Mouse (Mus musculus): ENCODE results near the gene Zfp523. TPM values are rescaled to one million over a fixed set of nuclear protein-coding genes. Genes with fewer than 3 reads are reported as not detected.
A peak's percentile ranks its signal among the peaks of the same experiment; 100 is the strongest.

The Zfp523 gene
- polyA plus RNA-seq, 1 experiment from 2014 or later = 32.5 TPM

GRCm38 (mm10) chr17:28172690-28173089 is 4.2 kb upstream of the Zfp523 start:
- Histone ChIP-seq H3K9ac (ENCODE audit: low read length) (no peak overlapping the region), H3K36me3 (ENCODE audit: control insufficient read depth, insufficient read depth, low read length) (peaks cover 10% of the 10 kb centered on the region; the same call in 1 of the 2 replicates), H3K27me3 (ENCODE audit: control insufficient read depth, insufficient read depth, low read length) (no peaks in the 10 kb centered on the region), H3K9me3 (ENCODE audit: control insufficient read depth, low read length) (no peaks in the 10 kb centered on the region), H3K4me1 (ENCODE audit: control insufficient read depth, insufficient read depth, low read length) (peaks cover 9% of the 10 kb centered on the region), H3K27ac (ENCODE audit: low read depth, low read length) (no peak overlapping the region), H3K4me3 (ENCODE audit: low read depth, low read length) (no peak overlapping the region), H3K4me2 (ENCODE audit: low read depth) (no peak overlapping the region)
- 78% methylated on average over 9 of the region's 9 CpGs for WGBS
- DNase-seq (ENCODE audit: low spot score) (no peak), ATAC-seq (ENCODE audit: insufficient read depth, low FRiP score, low TSS enrichment) (no peak)

- Histone ChIP-seq H3K36me3 (ENCODE audit: control insufficient read depth, insufficient read depth, low read length) (no peaks in the 10 kb centered on the region; the same call in 1 of the 2 replicates), H3K27me3 (ENCODE audit: control insufficient read depth, insufficient read depth, low read length) (no peaks in the 10 kb centered on the region), H3K27ac (ENCODE audit: low read depth, low read length) (peak overlapping the region; percentile 93), H3K4me2 (ENCODE audit: low read depth) (peak overlapping the region; percentile 97), H3K9me3 (ENCODE audit: control insufficient read depth, low read length) (no peaks in the 10 kb centered on the region), H3K9ac (ENCODE audit: low read length) (peak overlapping the region; percentile 95), H3K4me1 (ENCODE audit: control insufficient read depth, insufficient read depth, low read length) (peaks cover 20% of the 10 kb centered on the region), H3K4me3 (ENCODE audit: low read depth, low read length) (peak overlapping the region; percentile 87)
- 32% methylated on average over 6 of the region's 22 CpGs for WGBS
- DNase-seq (ENCODE audit: low spot score) (no peak), ATAC-seq (ENCODE audit: insufficient read depth, low FRiP score, low TSS enrichment) (peak; percentile 78)
Observed at GRCm38 (mm10) chr17:28177540-28178046, 664 bp downstream of the Zfp523 start.

GRCm38 (mm10) chr17:28180331-28180730 is 3.4 kb downstream of the Zfp523 start:
- no peak overlapping the region for H3K27ac ChIP-seq (ENCODE audit: low read depth, low read length)
- peaks cover 17% of the 10 kb centered on the region for H3K4me1 ChIP-seq (ENCODE audit: control insufficient read depth, insufficient read depth, low read length)
- 50% methylated on average over 4 of the region's 4 CpGs for WGBS
- H3K9me3 ChIP-seq (ENCODE audit: control insufficient read depth, low read length) = no peaks in the 10 kb centered on the region
- H3K4me2 ChIP-seq (ENCODE audit: low read depth) = no peak overlapping the region
- H3K9ac ChIP-seq (ENCODE audit: low read length) = no peak overlapping the region; the same call in 1 of the 2 replicates
- no peaks in the 10 kb centered on the region for H3K27me3 ChIP-seq (ENCODE audit: control insufficient read depth, insufficient read depth, low read length)
- DNase-seq (ENCODE audit: low spot score) = no peak
- no peaks in the 10 kb centered on the region for H3K36me3 ChIP-seq (ENCODE audit: control insufficient read depth, insufficient read depth, low read length)
- no peak overlapping the region for H3K4me3 ChIP-seq (ENCODE audit: low read depth, low read length)
- no peak for ATAC-seq (ENCODE audit: insufficient read depth, low FRiP score, low TSS enrichment)

GRCm38 (mm10) chr17:28180783-28181544 is 4.0 kb downstream of the Zfp523 start:
- Histone ChIP-seq H3K27me3 (ENCODE audit: control insufficient read depth, insufficient read depth, low read length) (no peaks in the 10 kb centered on the region), H3K4me1 (ENCODE audit: control insufficient read depth, insufficient read depth, low read length) (peaks cover 17% of the 10 kb centered on the region), H3K36me3 (ENCODE audit: control insufficient read depth, insufficient read depth, low read length) (no peaks in the 10 kb centered on the region), H3K4me3 (ENCODE audit: low read depth, low read length) (no peak overlapping the region), H3K9ac (ENCODE audit: low read length) (no peak overlapping the region), H3K27ac (ENCODE audit: low read depth, low read length) (no peak overlapping the region), H3K4me2 (ENCODE audit: low read depth) (no peak overlapping the region), H3K9me3 (ENCODE audit: control insufficient read depth, low read length) (no peaks in the 10 kb centered on the region)
- WGBS = 85% methylated on average over 15 of the region's 15 CpGs
- DNase-seq (ENCODE audit: low spot score) (no peak), ATAC-seq (ENCODE audit: insufficient read depth, low FRiP score, low TSS enrichment) (no peak)

- Histone ChIP-seq H3K27me3 (ENCODE audit: control insufficient read depth, insufficient read depth, low read length) (no peaks in the 10 kb centered on the region), H3K36me3 (ENCODE audit: control insufficient read depth, insufficient read depth, low read length) (peaks cover 4% of the 10 kb centered on the region; the same call in 1 of the 2 replicates), H3K9ac (ENCODE audit: low read length) (no peak overlapping the region), H3K27ac (ENCODE audit: low read depth, low read length) (no peak overlapping the region), H3K9me3 (ENCODE audit: control insufficient read depth, low read length) (no peaks in the 10 kb centered on the region), H3K4me3 (ENCODE audit: low read depth, low read length) (no peak overlapping the region), H3K4me2 (ENCODE audit: low read depth) (no peak overlapping the region), H3K4me1 (ENCODE audit: control insufficient read depth, insufficient read depth, low read length) (no peaks in the 10 kb centered on the region)
- no peak for ATAC-seq (ENCODE audit: insufficient read depth, low FRiP score, low TSS enrichment)
- DNase-seq (ENCODE audit: low spot score) = no peak
- WGBS = 92% methylated on average over 7 of the region's 7 CpGs
Observed at GRCm38 (mm10) chr17:28184971-28185638, 8.2 kb downstream of the Zfp523 start.

- H3K27ac ChIP-seq (ENCODE audit: low read depth, low read length) = no peak overlapping the region
- no peaks in the 10 kb centered on the region for H3K9me3 ChIP-seq (ENCODE audit: control insufficient read depth, low read length)
- H3K27me3 ChIP-seq (ENCODE audit: control insufficient read depth, insufficient read depth, low read length) = no peaks in the 10 kb centered on the region
- no peak for DNase-seq (ENCODE audit: low spot score)
- no peak overlapping the region for H3K9ac ChIP-seq (ENCODE audit: low read length)
- H3K36me3 ChIP-seq (ENCODE audit: control insufficient read depth, insufficient read depth, low read length) = peaks cover 6% of the 10 kb centered on the region
- no peak overlapping the region for H3K4me2 ChIP-seq (ENCODE audit: low read depth)
- no peaks in the 10 kb centered on the region for H3K4me1 ChIP-seq (ENCODE audit: control insufficient read depth, insufficient read depth, low read length)
- 90% methylated on average over 5 of the region's 5 CpGs for WGBS
- H3K4me3 ChIP-seq (ENCODE audit: low read depth, low read length) = no peak overlapping the region
- no peak for ATAC-seq (ENCODE audit: insufficient read depth, low FRiP score, low TSS enrichment)
Observed at GRCm38 (mm10) chr17:28188313-28188712, 11.4 kb downstream of the Zfp523 start.

GRCm38 (mm10) chr17:28192754-28193153 is 15.8 kb downstream of the Zfp523 start:
- no peak overlapping the region for H3K4me3 ChIP-seq (ENCODE audit: low read depth, low read length)
- ATAC-seq (ENCODE audit: insufficient read depth, low FRiP score, low TSS enrichment) (no peak), DNase-seq (ENCODE audit: low spot score) (no peak)
- no peaks in the 10 kb centered on the region for H3K27me3 ChIP-seq (ENCODE audit: control insufficient read depth, insufficient read depth, low read length)
- H3K27ac ChIP-seq (ENCODE audit: low read depth, low read length) = no peak overlapping the region
- H3K36me3 ChIP-seq (ENCODE audit: control insufficient read depth, insufficient read depth, low read length) = peaks cover 8% of the 10 kb centered on the region
- H3K9ac ChIP-seq (ENCODE audit: low read length) = no peak overlapping the region
- H3K9me3 ChIP-seq (ENCODE audit: control insufficient read depth, low read length) = no peaks in the 10 kb centered on the region
- no peak overlapping the region for H3K4me2 ChIP-seq (ENCODE audit: low read depth)
- WGBS = 61% methylated on average over 1 of the region's 1 CpGs
- H3K4me1 ChIP-seq (ENCODE audit: control insufficient read depth, insufficient read depth, low read length) = no peaks in the 10 kb centered on the region

GRCm38 (mm10) chr17:28193559-28193958 is 16.6 kb downstream of the Zfp523 start:
- ATAC-seq (ENCODE audit: insufficient read depth, low FRiP score, low TSS enrichment) = no peak
- Histone ChIP-seq H3K27ac (ENCODE audit: low read depth, low read length) (no peak overlapping the region), H3K9me3 (ENCODE audit: control insufficient read depth, low read length) (no peaks in the 10 kb centered on the region), H3K9ac (ENCODE audit: low read length) (no peak overlapping the region), H3K4me1 (ENCODE audit: control insufficient read depth, insufficient read depth, low read length) (no peaks in the 10 kb centered on the region), H3K4me2 (ENCODE audit: low read depth) (no peak overlapping the region), H3K4me3 (ENCODE audit: low read depth, low read length) (no peak overlapping the region), H3K27me3 (ENCODE audit: control insufficient read depth, insufficient read depth, low read length) (no peaks in the 10 kb centered on the region), H3K36me3 (ENCODE audit: control insufficient read depth, insufficient read depth, low read length) (peaks cover 8% of the 10 kb centered on the region)
- DNase-seq (ENCODE audit: low spot score) = no peak
- 87% methylated on average over 3 of the region's 3 CpGs for WGBS

All from neural tube, embryonic 11.5 days (tissue).